Mouse (Mus musculus) limb, embryonic 14.5 days (tissue): Measurements from ENCODE around the gene Gpsm2. TPM values are rescaled to one million over a fixed set of nuclear protein-coding genes. Genes with fewer than 3 reads are reported as not detected.
A peak's percentile ranks its signal among the peaks of the same experiment; 100 is the strongest.
"Not testable (repeated sequence)": the region's sequence is repeated elsewhere in the genome, so short reads cannot be mapped to it uniquely, and the experiment has no call there.

Experiments used
- ATAC-seq: fragments of 200-750 bp; cut with Nextera tagmentation; 2 replicates; pipeline ENCODE4 v1.8.0; 2017; ENCODE audit warnings: low read depth, moderate number of reproducible peaks, moderate TSS enrichment; ENCODE audit not compliant: low FRiP score
- DNase-seq: peaks from one replicate; pipeline ENCODE4 v3.0.0-alpha.2; 2015; ENCODE audit warnings: low spot score
- H3K27ac ChIP-seq: fragments of 300-500 bp; sonication (generic); replicated peaks from 2 replicates; pipeline ENCODE4 v1.5.1; 2014; ENCODE audit warnings: low read depth, mild to moderate bottlenecking, low read length, moderate library complexity, mixed read lengths
- H3K27me3 ChIP-seq: fragments of 300-500 bp; sonication (generic); 2 replicates; pipeline ENCODE4 v1.6.1; 2014; ENCODE audit warnings: low read length, mixed read lengths; ENCODE audit not compliant: control insufficient read depth, insufficient read depth
- H3K36me3 ChIP-seq: fragments of 300-500 bp; sonication (generic); 2 replicates; pipeline ENCODE4 v1.6.1; 2014; ENCODE audit warnings: mild to moderate bottlenecking, low read length, moderate library complexity, mixed read lengths; ENCODE audit not compliant: control insufficient read depth, insufficient read depth
- H3K4me1 ChIP-seq: fragments of 300-500 bp; sonication (generic); 2 replicates; pipeline ENCODE4 v1.6.1; 2014; ENCODE audit warnings: antibody characterized with exemption, low read length, mixed read lengths; ENCODE audit not compliant: control insufficient read depth, insufficient read depth
- H3K4me2 ChIP-seq: fragments of 300-500 bp; sonication (generic); replicated peaks from 2 replicates; pipeline ENCODE4 v1.6.1; 2014; ENCODE audit warnings: low read depth, mild to moderate bottlenecking, low read length, moderate library complexity; ENCODE audit not compliant: severe bottlenecking
- H3K4me3 ChIP-seq: fragments of 300-500 bp; sonication (generic); replicated peaks from 2 replicates; pipeline ENCODE4 v1.5.1; 2014; ENCODE audit warnings: low read length
- H3K9ac ChIP-seq: fragments of 300-500 bp; sonication (generic); 2 replicates; pipeline ENCODE4 v1.6.1; 2014; ENCODE audit warnings: mild to moderate bottlenecking, low read depth, low read length, moderate library complexity; ENCODE audit not compliant: severe bottlenecking
- H3K9me3 ChIP-seq: fragments of 300-500 bp; sonication (generic); 2 replicates; pipeline ENCODE4 v1.6.1; 2016; ENCODE audit warnings: low read length; ENCODE audit not compliant: control insufficient read depth
- POLR2A ChIP-seq: fragments of 200-500 bp; IDR thresholded peaks from 2 replicates; pipeline ENCODE4 v1.8.0; 2012; ENCODE audit warnings: inconsistent platforms, mild to moderate bottlenecking, moderate library complexity, borderline replicate concordance; ENCODE audit not compliant: insufficient read depth, insufficient read length; ENCODE audit errors: extremely low read depth
- WGBS: fragments of 180-500 bp; shearing (Covaris S2); extraction: QIAGEN DNeasy Blood & Tissue Kit; methylation state at CpG from one replicate; pipeline ENCODE4 v1.1.7; 2014; 5-methylcytosine and 5-hydroxymethylcytosine counted together
- polyA plus RNA-seq, 2 experiments: library from polyadenylated mRNA; depleted of rRNA in 1 of 2; stranded (reverse) in 1 of 2; unstranded in 1 of 2; fragments of >200 nt; fragmentation: Nextera tagmentation in 1 of 2; extraction: Ambion mirVana in 1 of 2; gene quantifications; 2 replicates each; pipeline versions ENCODE4 v1.2.1 to v1.2.3; 2012 to 2014

Gene Gpsm2
- polyA plus RNA-seq, 2 experiments: 55.2 to 120 TPM

- no peak overlapping the region for H3K9ac ChIP-seq
- no peak overlapping the region for H3K27ac ChIP-seq
- H3K27me3 ChIP-seq: no peaks in the 10 kb centered on the region
- ATAC-seq: no peak
- peaks cover 87% of the 10 kb centered on the region for H3K36me3 ChIP-seq
- WGBS: 92% methylated on average over 8 of the region's 8 CpGs
- H3K4me3 ChIP-seq: no peak overlapping the region
- H3K4me1 ChIP-seq: no peaks in the 10 kb centered on the region
- no peaks in the 10 kb centered on the region for H3K9me3 ChIP-seq
- no peak overlapping the region for H3K4me2 ChIP-seq
- TF ChIP-seq POLR2A: no peak
- no peak for DNase-seq
These were observed 23.4 kb downstream of the Gpsm2 start for GRCm38 (mm10) chr3:108698662-108699061.

GRCm38 (mm10) chr3:108694321-108694720, 27.8 kb downstream of the Gpsm2 start:
- peaks cover 64% of the 10 kb centered on the region for H3K36me3 ChIP-seq
- H3K27ac ChIP-seq: no peak overlapping the region
- no peaks in the 10 kb centered on the region for H3K9me3 ChIP-seq
- ATAC-seq (no peak), DNase-seq (no peak)
- H3K4me3 ChIP-seq: no peak overlapping the region
- H3K9ac ChIP-seq: no peak overlapping the region
- WGBS: 77% methylated on average over 9 of the region's 9 CpGs
- TF ChIP-seq POLR2A: no peak
- peaks cover 15% of the 10 kb centered on the region for H3K4me1 ChIP-seq
- no peak overlapping the region for H3K4me2 ChIP-seq
- H3K27me3 ChIP-seq: no peaks in the 10 kb centered on the region

DNA sequence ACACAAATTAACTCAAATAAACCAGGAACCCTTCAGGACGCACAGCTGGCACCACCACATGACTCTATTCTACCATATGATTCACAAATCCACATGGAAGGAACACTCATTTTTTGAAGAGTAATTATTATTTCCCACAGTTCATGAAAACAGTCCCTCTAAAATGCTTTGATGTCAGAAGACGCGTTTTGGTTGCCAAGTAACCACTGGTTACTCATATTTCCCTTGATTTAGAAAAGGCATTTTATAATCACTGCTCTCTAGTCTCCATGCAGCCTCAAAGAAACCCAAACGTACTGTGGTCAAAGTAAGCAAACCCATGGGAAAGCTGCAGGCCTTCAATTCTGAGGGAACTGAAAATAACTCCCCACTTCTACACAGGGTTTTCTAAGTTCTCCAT, 32.1 kb downstream of the Gpsm2 start:
- WGBS: 19% methylated on average over 4 of the region's 4 CpGs
- peak overlapping the region; percentile 45; the same call in 1 of the 2 replicates for H3K27ac ChIP-seq
- no peak overlapping the region for H3K4me3 ChIP-seq
- peaks cover 63% of the 10 kb centered on the region for H3K36me3 ChIP-seq
- H3K4me2 ChIP-seq: no peak overlapping the region
- no peaks in the 10 kb centered on the region for H3K9me3 ChIP-seq
- no peaks in the 10 kb centered on the region for H3K27me3 ChIP-seq
- DNase-seq (peak; percentile 75), ATAC-seq (peak; percentile 41)
- no peak for TF ChIP-seq POLR2A
- H3K4me1 ChIP-seq: peaks cover 15% of the 10 kb centered on the region
- H3K9ac ChIP-seq: no peak overlapping the region

DNA sequence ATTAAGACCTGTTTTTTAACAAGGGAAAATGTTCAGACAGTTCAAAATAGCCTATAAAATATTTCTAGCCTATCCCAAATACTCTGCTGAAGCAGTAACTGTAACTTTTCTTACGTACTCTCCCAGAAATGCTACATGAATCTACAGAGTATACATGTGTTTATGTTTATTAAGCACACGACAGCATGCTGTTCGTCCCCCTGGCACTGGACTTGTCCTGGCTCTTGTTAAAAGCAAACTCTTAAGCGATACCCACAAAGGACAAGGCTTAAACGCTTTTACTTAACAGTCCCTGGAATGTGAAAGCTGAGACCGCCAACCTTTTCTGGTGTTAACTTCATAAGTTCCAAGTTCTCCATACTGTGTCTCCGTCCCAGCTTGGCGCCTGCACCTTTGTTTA, 32.7 kb downstream of the Gpsm2 start:
- ATAC-seq: peak; percentile 75
- H3K4me2 ChIP-seq: no peak overlapping the region
- H3K36me3 ChIP-seq: peaks cover 62% of the 10 kb centered on the region

DNA sequence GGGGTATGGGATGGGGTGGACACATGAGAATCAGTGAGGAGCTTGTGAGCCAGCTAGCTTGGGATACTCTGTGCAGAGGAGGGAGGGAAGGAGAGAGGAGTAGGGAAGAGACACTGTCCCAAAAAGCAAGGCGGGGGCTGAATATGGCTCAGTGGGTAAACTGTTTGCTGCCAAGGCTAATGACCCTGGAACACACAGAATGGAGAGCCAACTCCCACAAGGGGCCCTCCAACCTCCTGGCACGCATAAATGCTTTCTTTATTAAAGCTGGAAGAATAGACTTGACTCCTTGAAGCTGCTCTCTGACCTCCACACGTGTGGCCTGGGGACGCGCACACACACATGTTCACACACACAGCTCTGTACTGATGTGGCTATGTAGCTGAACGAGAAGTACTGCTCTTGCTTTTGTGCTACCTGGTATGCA, 33.1 kb downstream of the Gpsm2 start:
- Histone ChIP-seq H3K9me3 (no peaks in the 10 kb centered on the region), H3K36me3 (peaks cover 63% of the 10 kb centered on the region), H3K4me1 (peaks cover 15% of the 10 kb centered on the region), H3K27ac (peak overlapping the region; percentile 61), H3K4me2 (no peak overlapping the region), H3K9ac (no peak overlapping the region), H3K27me3 (no peaks in the 10 kb centered on the region), H3K4me3 (no peak overlapping the region)
- DNase-seq (peak; percentile 7), ATAC-seq (peak; percentile 77)
- WGBS: 38% methylated on average over 6 of the region's 6 CpGs
- no peak for TF ChIP-seq POLR2A

More for the DNA sequence above, 32.7 kb downstream of the Gpsm2 start:
- peak; percentile 63 for DNase-seq
- H3K9me3 ChIP-seq: no peaks in the 10 kb centered on the region
- no peak overlapping the region for H3K4me3 ChIP-seq
- TF ChIP-seq POLR2A: no peak
- H3K27ac ChIP-seq: peak overlapping the region; percentile 61
- H3K9ac ChIP-seq: no peak overlapping the region
- H3K4me1 ChIP-seq: peaks cover 15% of the 10 kb centered on the region
- no peaks in the 10 kb centered on the region for H3K27me3 ChIP-seq
- WGBS: 23% methylated on average over 8 of the region's 8 CpGs

GRCm38 (mm10) chr3:108685701-108686100, 36.4 kb downstream of the Gpsm2 start:
- Histone ChIP-seq H3K27me3 (no peaks in the 10 kb centered on the region), H3K9me3 (no peaks in the 10 kb centered on the region), H3K27ac (no peak overlapping the region), H3K4me3 (no peak overlapping the region), H3K36me3 (peaks cover 85% of the 10 kb centered on the region), H3K4me2 (no peak overlapping the region), H3K9ac (no peak overlapping the region), H3K4me1 (peaks cover 13% of the 10 kb centered on the region)
- no peak for TF ChIP-seq POLR2A
- ATAC-seq (no peak), DNase-seq (no peak)
- 97% methylated on average over 7 of the region's 7 CpGs for WGBS

- WGBS: 96% methylated on average over 5 of the region's 5 CpGs
These were observed 38.5 kb downstream of the Gpsm2 start for GRCm38 (mm10) chr3:108683597-108683996.

More at GRCm38 (mm10) chr3:108683597-108683996, 38.5 kb downstream of the Gpsm2 start:
- H3K4me3 ChIP-seq, H3K27ac ChIP-seq, ATAC-seq, H3K4me2 ChIP-seq, DNase-seq, H3K4me1 ChIP-seq, H3K27me3 ChIP-seq, H3K9ac ChIP-seq, H3K9me3 ChIP-seq: not testable (repeated sequence)
- H3K36me3 ChIP-seq: peaks cover 92% of the 10 kb centered on the region
